Mouse (Mus musculus): ENCODE measurements around the gene Fut8.

DNA sequence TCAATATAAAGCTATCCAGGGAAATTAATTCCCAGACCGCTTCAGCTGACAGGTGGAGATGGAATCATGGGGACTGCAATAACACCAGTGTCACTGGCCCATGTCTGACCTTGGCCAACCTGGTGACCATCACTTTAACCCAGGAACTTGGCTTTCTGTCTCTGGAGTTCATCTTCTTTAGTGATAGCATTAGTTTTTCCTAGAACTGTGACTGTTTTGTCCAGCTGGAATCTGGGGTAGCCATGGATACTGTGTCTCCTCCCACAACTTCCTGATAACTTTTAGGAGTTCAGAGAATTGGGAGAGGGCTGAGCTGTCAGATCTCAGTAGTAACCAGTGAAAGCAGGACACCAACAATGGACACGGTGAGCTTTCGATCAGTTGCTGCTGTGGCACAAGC, 264.3 kb downstream of the Fut8 start:
- TF ChIP-seq CTCF (conservative IDR thresholded peaks at IDR 0.05 in 1 of 2, IDR thresholded peaks at IDR 0.05 in 1 of 2; ENCODE audit: low read depth in 2 of 2, low read length in 2 of 2) (no peak), POLR2A (IDR thresholded peaks at IDR 0.05; ENCODE audit: low read depth, low read length) (no peak), EP300 (IDR thresholded peaks at IDR 0.05; ENCODE audit: low read length) (no peak), ETS1 (conservative IDR thresholded peaks at IDR 0.05; ENCODE audit: low read depth, low read length) (no peak), USF1 (IDR thresholded peaks at IDR 0.05; ENCODE audit: low read depth, low read length) (no peak), MAX (IDR thresholded peaks at IDR 0.05; ENCODE audit: low read length) (no peak), RCOR1 (conservative IDR thresholded peaks at IDR 0.05; ENCODE audit: low read depth, low read length) (no peak), ZNF384 (IDR thresholded peaks at IDR 0.05; ENCODE audit: low read depth, low read length) (no peak), MXI1 (IDR thresholded peaks at IDR 0.05; ENCODE audit: low read depth, low read length) (no peak), TCF12 (IDR thresholded peaks at IDR 0.05; ENCODE audit: low read depth, low read length) (no peak)

Data from CH12.LX (cell line).